Mouse (Mus musculus) lung, postnatal 0 days (tissue): Measurements from ENCODE around the gene Nfyc. TPM values are rescaled to one million over a fixed set of nuclear protein-coding genes. Genes with fewer than 3 reads are reported as not detected.

ENCODE experiments used
- ATAC-seq: fragments of 200-750 bp; cut with Nextera tagmentation; 2 replicates; pipeline ENCODE4 v1.8.0; 2017; ENCODE audit warnings: moderate library complexity
- DNase-seq: peaks from one replicate; pipeline ENCODE4 v3.0.0-alpha.2; 2016; ENCODE audit warnings: low spot score
- H3K27ac ChIP-seq: fragments of 300-500 bp; sonication (generic); 2 replicates; pipeline ENCODE4 v1.5.1; 2014; ENCODE audit warnings: antibody characterized with exemption, mild to moderate bottlenecking, low read length, mixed read lengths
- H3K27me3 ChIP-seq: fragments of 300-500 bp; sonication (generic); replicated peaks from 2 replicates; pipeline ENCODE4 v1.6.1; 2014; ENCODE audit warnings: low read length, mixed read lengths; ENCODE audit not compliant: insufficient read depth
- H3K36me3 ChIP-seq: fragments of 300-500 bp; sonication (generic); 2 replicates; pipeline ENCODE4 v1.6.1; 2014; ENCODE audit warnings: low read length, mixed read lengths; ENCODE audit not compliant: insufficient read depth
- H3K4me1 ChIP-seq: fragments of 300-500 bp; sonication (generic); 2 replicates; pipeline ENCODE4 v1.6.1; 2014; ENCODE audit warnings: antibody characterized with exemption, low read depth, low read length, mixed read lengths; ENCODE audit not compliant: insufficient read depth
- H3K4me2 ChIP-seq: fragments of 300-500 bp; sonication (generic); replicated peaks from 2 replicates; pipeline ENCODE4 v1.6.1; 2014; ENCODE audit warnings: low read depth, mild to moderate bottlenecking, low read length, moderate library complexity, mixed read lengths
- H3K4me3 ChIP-seq: fragments of 300-500 bp; sonication (generic); 2 replicates; pipeline ENCODE4 v1.5.1; 2014; ENCODE audit warnings: low read depth, low read length
- H3K9ac ChIP-seq: fragments of 300-500 bp; sonication (generic); replicated peaks from 2 replicates; pipeline ENCODE4 v1.6.1; 2014; ENCODE audit warnings: low read depth, mild to moderate bottlenecking
- H3K9me3 ChIP-seq: fragments of 300-500 bp; sonication (generic); 2 replicates; pipeline ENCODE4 v1.6.1; 2016; ENCODE audit warnings: low read length, mixed read lengths
- CTCF ChIP-seq: IDR thresholded peaks from 2 replicates; pipeline ENCODE4 v1.5.1; 2016; ENCODE audit warnings: antibody characterized with exemption, mild to moderate bottlenecking
- EP300 ChIP-seq: IDR thresholded peaks from 2 replicates; pipeline ENCODE4 v1.6.1; 2016; ENCODE audit warnings: antibody characterized with exemption, mild to moderate bottlenecking, control low read depth
- WGBS: fragments of 180-500 bp; shearing (Covaris S2); extraction: QIAGEN DNeasy Blood & Tissue Kit; methylation state at CpG from one replicate; pipeline ENCODE4 v1.1.7; 2014; 5-methylcytosine and 5-hydroxymethylcytosine counted together
- polyA plus RNA-seq: library from polyadenylated mRNA; unstranded; fragments of >200 nt; fragmentation: Nextera tagmentation; extraction: Ambion mirVana; gene quantifications from 2 replicates; pipeline ENCODE4 v1.2.1, GENCODE M21; 2015

Nfyc gene
- polyA plus RNA-seq, 1 experiment from 2014 or later: 54.5 TPM

DNA sequence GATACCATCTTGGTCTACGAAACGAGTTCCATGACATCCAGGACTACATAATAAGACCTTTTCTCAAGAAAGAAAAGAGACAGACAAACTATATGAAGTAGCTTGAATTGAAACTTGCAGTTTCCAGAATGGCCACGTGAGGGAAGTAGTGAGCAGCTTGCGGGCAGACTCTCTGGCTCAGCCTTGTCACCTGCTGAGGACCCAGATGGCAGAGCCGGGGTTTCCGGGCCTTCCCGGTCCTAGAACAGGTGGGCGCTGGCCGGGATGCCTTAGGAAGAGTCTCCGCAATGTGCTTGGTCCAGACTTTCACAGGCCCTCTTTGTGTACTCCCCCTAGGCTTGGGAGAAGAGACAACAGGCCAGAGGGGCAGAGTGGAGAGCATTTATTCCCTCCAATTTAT, 19.6 kb upstream of the Nfyc start:
- DNase-seq (peak; percentile 76), ATAC-seq (no peak)
- H3K27me3 ChIP-seq: 0 out of 2 replicates have a peak, but pooled peaks cover 4% of the 10 kb centered on the region
- H3K9ac ChIP-seq: no peak overlapping the region
- no peak overlapping the region for H3K4me3 ChIP-seq
- TF ChIP-seq EP300 (no peak), CTCF (peak; percentile 86)
- H3K9me3 ChIP-seq: no peaks in the 10 kb centered on the region
- H3K27ac ChIP-seq: no peak overlapping the region
- H3K4me2 ChIP-seq: no peak overlapping the region
- 3% methylated on average over 10 of the region's 10 CpGs for WGBS
- H3K4me1 ChIP-seq: no peaks in the 10 kb centered on the region
- H3K36me3 ChIP-seq: no peaks in the 10 kb centered on the region

DNA sequence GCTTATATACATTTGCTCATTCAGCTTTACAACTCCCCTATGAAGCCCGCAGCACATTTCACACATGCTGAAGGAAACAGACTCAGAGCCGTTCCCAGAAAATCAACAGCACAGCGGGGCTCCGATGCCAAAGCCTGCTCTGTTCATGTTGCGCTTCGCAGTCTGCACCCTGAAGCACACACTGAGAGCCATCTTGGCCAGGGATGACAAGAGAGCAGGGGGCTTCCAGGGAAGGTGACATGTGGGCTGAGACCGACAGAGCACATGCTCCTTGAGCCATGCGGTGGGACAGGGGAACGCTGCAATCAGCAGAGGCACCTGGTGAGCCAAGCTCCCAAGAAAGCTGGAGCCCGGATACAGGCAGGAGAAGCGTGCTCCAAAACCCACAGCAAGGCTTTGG, 18.1 kb upstream of the Nfyc start:
- Histone ChIP-seq H3K4me2 (no peak overlapping the region), H3K4me3 (no peak overlapping the region), H3K9me3 (no peaks in the 10 kb centered on the region), H3K36me3 (no peaks in the 10 kb centered on the region), H3K9ac (no peak overlapping the region), H3K27ac (no peak overlapping the region), H3K4me1 (no peaks in the 10 kb centered on the region), H3K27me3 (no peaks in the 10 kb centered on the region)
- TF ChIP-seq EP300 (no peak), CTCF (no peak)
- DNase-seq: no peak
- ATAC-seq: no peak
- 57% methylated on average over 11 of the region's 11 CpGs for WGBS

DNA sequence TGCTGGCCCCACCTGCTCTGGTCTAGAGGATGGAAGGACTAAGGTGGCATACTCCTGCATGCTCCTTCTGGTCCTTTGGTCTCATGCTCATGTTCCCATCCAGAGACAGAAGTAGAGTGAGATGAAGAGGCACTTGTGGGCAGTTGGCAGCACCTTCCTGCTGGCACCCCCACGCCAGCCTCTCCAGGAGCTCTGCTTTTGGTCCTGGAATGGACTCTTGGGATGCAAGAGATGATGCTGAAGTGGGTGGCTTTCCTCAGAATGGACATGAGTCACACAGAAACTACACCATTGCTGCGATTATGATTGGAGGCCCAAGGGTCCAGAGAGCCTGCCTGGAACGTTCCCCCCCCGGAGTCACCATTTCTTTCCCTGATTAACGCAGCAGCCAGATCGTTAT, 17.5 kb upstream of the Nfyc start:
- H3K36me3 ChIP-seq: no peaks in the 10 kb centered on the region
- TF ChIP-seq EP300 (no peak), CTCF (no peak)
- H3K27me3 ChIP-seq: no peaks in the 10 kb centered on the region
- WGBS: 75% methylated on average over 6 of the region's 6 CpGs
- no peak overlapping the region for H3K9ac ChIP-seq
- no peak for ATAC-seq
- no peaks in the 10 kb centered on the region for H3K4me1 ChIP-seq
- no peaks in the 10 kb centered on the region for H3K9me3 ChIP-seq
- H3K27ac ChIP-seq: no peak overlapping the region
- no peak overlapping the region for H3K4me2 ChIP-seq
- H3K4me3 ChIP-seq: no peak overlapping the region
- DNase-seq: no peak

DNA sequence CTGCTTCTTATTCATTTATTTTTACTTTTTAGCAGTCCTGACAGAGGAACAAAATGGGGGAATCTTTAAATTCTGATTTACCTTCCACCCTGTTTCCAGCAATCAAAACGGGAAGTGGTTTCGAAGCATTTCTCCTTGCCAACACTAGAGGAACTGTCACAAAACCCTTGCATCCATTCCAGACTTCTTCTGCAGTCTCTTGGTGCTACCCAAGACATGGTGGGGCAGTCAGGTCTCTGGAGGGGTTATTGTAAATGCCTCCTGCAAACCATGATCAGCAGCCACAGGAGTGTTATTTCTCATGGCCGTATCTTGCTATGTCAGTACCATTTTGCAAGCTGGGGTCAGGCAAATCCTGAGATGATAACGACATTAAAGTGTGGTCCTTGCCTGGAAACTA, 13.7 kb upstream of the Nfyc start:
- H3K4me3 ChIP-seq: no peak overlapping the region
- TF ChIP-seq EP300 (no peak), CTCF (no peak)
- DNase-seq (no peak), ATAC-seq (no peak)
- H3K9me3 ChIP-seq: no peaks in the 10 kb centered on the region
- no peaks in the 10 kb centered on the region for H3K4me1 ChIP-seq
- H3K4me2 ChIP-seq: no peak overlapping the region
- 63% methylated on average over 4 of the region's 4 CpGs for WGBS
- no peaks in the 10 kb centered on the region for H3K36me3 ChIP-seq
- no peak overlapping the region for H3K9ac ChIP-seq
- no peak overlapping the region for H3K27ac ChIP-seq
- no peaks in the 10 kb centered on the region for H3K27me3 ChIP-seq

DNA sequence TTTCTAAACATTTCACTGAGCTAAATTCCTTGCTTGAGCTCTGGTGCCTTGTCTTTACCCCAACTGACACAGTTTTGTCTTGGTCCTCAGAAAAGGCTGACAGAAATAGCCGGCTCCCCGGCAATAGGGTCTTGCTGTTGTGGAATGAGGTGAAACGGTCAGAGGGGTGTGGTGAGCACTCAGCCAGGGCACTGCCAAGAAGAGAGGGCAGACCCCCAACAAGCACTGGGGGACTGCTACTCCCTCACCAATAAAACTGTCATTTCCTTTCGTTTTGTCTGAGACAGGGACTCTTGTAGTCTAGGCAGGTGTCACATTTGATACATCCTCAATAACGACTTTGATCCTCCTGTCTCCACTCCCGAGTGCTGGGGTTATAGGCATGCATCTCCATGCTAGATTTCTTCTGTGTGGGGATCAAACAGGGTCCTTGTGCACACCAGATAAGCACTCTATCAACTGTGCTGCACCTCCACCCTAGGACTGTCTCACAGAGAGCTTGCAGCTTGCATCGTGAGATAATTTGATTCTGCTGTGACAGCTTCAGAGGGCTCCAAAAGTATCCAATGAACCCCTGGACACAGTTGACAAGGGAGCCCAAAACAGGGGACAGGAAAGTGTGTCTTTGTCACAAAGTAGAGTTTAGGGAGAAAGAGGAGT, 13.2 kb upstream of the Nfyc start:
- no peak overlapping the region for H3K4me3 ChIP-seq
- WGBS: 35% methylated on average over 7 of the region's 7 CpGs
- H3K4me2 ChIP-seq: no peak overlapping the region
- DNase-seq (no peak), ATAC-seq (no peak)
- H3K36me3 ChIP-seq: no peaks in the 10 kb centered on the region
- no peaks in the 10 kb centered on the region for H3K27me3 ChIP-seq
- TF ChIP-seq EP300: no peak
- TF ChIP-seq CTCF: no peak
- no peak overlapping the region for H3K27ac ChIP-seq
- no peaks in the 10 kb centered on the region for H3K9me3 ChIP-seq
- no peaks in the 10 kb centered on the region for H3K4me1 ChIP-seq
- H3K9ac ChIP-seq: no peak overlapping the region

DNA sequence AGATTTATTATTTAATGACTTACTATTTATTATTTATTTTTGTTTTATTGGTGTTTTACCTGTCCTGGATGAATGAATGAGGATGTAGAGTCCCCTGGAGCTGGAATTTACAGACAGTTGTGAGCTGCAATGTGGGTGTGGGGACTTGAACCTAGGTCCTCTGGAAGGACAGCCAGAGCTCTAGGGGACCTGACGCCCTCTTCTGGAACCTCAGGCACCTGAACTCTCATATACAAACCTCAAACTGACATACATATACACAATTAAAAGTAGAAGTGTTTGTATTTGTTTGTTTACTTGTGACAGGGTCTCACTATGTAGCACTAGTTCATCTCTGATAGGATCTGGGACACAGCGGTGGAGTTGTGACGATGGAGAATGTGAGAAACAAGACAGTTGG, 10.0 kb upstream of the Nfyc start:
- H3K9ac ChIP-seq: no peak overlapping the region
- no peaks in the 10 kb centered on the region for H3K27me3 ChIP-seq
- no peak for ATAC-seq
- WGBS: 63% methylated on average over 3 of the region's 3 CpGs
- TF ChIP-seq EP300: no peak
- no peak for TF ChIP-seq CTCF
- no peaks in the 10 kb centered on the region for H3K36me3 ChIP-seq
- H3K4me3 ChIP-seq: no peak overlapping the region
- H3K4me1 ChIP-seq: no peaks in the 10 kb centered on the region
- no peak overlapping the region for H3K4me2 ChIP-seq
- no peaks in the 10 kb centered on the region for H3K9me3 ChIP-seq
- no peak overlapping the region for H3K27ac ChIP-seq
- DNase-seq: no peak

DNA sequence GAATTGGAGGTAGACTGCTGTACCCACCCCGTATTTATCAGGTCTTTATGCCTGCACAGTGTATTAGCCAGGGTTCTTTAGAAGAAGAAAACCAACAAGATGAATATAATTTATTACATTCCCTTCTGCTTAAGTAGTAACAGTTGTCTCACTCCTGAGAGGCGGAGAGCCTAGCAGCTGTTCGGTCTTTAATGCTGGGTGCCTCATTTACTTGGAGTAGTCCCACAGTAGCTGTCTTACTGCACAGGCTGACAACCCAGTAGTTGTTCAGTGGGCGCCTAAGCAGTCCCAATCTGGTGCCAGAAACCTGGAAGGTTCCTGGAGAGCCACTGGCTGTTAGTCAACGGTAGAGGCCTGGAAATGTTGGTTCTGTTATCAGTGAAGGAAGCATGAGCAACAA, 605 bp downstream of the Nfyc start:
- DNase-seq (no peak), ATAC-seq (no peak)
- no peaks in the 10 kb centered on the region for H3K9me3 ChIP-seq
- no peaks in the 10 kb centered on the region for H3K27me3 ChIP-seq
- H3K4me3 ChIP-seq: no peak overlapping the region
- 64% methylated on average over 5 of the region's 5 CpGs for WGBS
- H3K4me1 ChIP-seq: no peaks in the 10 kb centered on the region
- no peak for TF ChIP-seq CTCF
- no peak for TF ChIP-seq EP300
- H3K27ac ChIP-seq: no peak overlapping the region
- H3K36me3 ChIP-seq: no peaks in the 10 kb centered on the region
- H3K4me2 ChIP-seq: no peak overlapping the region
- H3K9ac ChIP-seq: no peak overlapping the region
